Mouse (Mus musculus) kidney, postnatal 14 days (tissue): ENCODE data around the gene Ptrh1.

Experiments used
- DNase-seq: peaks from one replicate; pipeline ENCODE4 v3.0.0; 2022; ENCODE audit warnings: mixed read lengths

The Ptrh1 gene

GRCm38 (mm10) chr2:32775359-32776074 lies at the start of gene Ptrh1, which contains the start of gene Ttc16:
Ptrh1 (plus strand) TSS chr2:32775786.
Ttc16 (minus strand) TSS chr2:32775633.
- DNase-seq = peak; percentile 99

- DNase-seq = peak; percentile 97
Measured at GRCm38 (mm10) chr2:32727435-32727834, 48.2 kb upstream of the Ptrh1 start.

DNA sequence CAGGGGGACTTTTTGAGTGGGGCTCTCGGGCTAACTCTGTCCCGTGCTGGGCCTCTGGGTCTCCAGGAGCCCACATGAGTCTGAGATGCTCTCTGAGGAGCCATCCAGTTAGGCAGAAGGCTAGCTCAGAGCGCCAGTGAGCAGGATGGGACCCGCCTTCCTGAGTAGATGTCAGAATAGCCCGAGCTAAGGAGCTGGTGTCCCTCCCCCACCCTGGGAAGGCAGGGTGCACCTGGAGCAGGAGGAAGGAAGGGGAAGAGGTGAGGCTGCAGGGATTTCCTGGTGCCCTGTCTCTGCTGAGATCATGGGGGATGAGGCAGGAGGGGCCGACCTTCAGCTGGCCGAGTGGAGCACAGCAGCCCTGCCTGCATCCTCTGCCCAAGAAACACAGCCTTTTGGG lies 47.1 kb upstream of the Ptrh1 start:
- peak; percentile 87 for DNase-seq

GRCm38 (mm10) chr2:32729547-32729946 lies 46.0 kb upstream of the Ptrh1 start:
- DNase-seq = no peak

GRCm38 (mm10) chr2:32730854-32731253 lies 44.7 kb upstream of the Ptrh1 start:
- peak; percentile 69 for DNase-seq

GRCm38 (mm10) chr2:32731911-32732310 lies 43.7 kb upstream of the Ptrh1 start:
- DNase-seq = no peak

DNA sequence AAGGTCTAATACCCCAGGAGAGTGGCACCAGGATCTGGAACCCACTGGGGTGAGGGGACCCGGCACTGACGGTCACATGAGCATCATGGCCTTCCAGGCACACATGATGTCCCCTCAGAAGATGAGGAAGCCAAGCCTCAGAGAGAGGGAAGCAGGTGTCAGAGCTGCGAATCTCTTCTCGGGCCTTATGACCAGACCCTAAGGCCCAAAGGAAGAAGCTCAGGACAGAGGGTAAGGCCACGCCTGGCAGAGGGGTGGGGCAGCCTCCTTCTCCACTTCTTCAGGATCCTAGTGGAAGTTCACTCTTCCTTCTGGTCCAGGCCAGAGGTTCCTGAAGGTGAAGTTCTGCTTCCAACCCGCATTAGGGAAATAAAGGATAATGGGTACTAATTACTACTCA lies 42.9 kb upstream of the Ptrh1 start:
- DNase-seq = no peak

DNA sequence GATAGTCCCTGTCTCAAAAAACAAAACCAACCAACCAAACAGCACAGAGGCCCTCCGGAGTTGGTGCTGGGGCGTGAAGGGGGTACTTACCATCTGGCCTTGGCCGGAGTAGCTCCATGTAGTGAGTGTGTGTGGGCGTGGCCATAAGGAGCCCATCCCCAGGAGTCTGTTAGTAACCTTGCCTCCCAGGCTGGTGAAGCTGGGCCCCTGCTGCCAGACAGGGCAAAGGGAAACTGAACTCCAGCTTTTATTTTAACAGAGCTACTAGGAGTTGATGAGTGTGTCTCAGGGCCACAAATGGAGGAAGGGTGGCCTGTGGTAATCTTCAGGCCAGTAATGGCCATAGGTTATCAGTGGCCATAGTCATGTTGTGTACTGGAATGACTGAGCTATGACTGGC lies 41.1 kb upstream of the Ptrh1 start:
- peak; percentile 61 for DNase-seq

DNA sequence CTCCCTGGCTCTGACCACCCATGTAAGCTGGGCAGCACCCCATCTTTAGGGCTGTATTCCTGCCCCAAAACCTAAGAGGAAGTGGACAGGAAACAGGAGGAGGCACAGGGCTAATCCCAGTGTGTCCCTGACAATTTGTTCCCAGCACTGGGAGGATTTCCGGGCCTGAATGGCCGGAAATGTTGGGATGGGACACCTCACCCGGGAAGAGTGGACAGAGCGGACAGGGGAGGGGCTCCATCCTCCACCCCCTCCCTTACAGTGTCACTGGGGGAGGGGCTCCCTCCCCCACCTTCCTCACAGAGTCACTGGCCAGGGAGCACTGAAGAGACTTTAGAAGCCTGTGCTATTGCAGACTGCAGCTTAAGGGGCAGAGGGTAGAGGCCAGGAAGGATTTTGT lies 40.7 kb upstream of the Ptrh1 start:
- peak; percentile 85 for DNase-seq

DNA sequence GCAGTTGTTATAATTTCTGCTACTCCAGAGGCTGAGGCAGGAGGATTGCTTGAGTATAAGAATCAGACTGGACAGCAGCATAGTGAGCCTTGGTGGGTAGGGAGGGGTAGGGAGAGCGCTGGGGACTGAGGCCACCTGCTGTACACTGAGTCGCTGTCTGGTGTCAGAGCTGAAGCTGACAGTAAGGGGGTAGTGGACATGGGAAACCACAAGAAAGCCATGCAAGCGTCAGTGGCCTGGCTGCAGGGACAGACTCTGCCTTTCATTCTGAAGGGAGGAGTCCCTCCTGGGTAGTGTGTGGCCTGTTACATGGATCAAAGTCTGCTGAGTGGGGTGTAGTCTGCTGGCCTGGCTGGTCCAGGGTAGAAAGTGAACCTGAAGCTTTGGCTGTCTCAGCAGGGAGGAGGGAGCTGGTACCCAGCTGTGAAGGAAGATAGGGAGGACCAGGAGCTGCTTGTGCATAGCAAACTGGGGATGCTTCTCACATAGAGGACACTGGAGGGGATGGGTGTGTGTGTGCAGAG lies 39.2 kb upstream of the Ptrh1 start:
- peak; percentile 59 for DNase-seq

- DNase-seq = no peak
Measured at GRCm38 (mm10) chr2:32737008-32737407, 38.6 kb upstream of the Ptrh1 start.

DNA sequence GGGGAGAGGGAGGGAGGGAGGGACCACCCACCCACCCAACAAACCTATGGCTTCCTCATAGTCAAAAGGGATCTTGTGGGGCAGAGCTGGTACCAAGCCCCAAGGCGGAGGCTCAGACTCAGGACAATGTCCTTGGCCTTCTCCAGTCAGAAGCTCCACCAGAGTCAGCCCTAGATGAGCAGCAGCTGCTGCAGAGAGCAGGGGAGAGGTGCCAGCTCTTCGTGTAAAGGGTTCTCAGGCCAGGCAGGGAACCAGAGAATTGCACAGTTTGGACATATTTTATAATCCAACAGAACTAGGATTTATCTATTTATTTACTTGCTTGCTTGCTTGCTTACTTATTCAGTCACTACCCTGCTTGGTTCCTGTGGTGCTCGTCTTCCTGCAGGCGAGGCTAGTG lies 36.3 kb upstream of the Ptrh1 start:
- no peak for DNase-seq

DNA sequence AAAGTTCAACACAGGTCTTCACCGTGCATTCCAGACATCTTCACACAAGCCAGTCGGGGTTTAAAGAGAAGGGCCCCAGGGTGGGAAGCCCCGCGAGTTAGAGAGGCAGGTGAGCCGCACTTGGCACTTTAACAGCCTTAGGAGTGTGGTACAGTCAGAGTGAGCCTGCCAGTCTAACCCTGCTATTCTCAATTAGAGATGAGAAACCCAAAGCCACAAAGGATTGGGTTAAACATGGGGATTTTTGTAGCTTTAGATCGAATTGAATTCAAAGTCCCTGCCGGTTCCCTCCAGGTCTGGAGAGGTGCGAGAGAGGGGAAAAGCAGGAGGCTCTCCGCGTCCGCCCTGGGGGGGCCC lies 34.7 kb upstream of the Ptrh1 start, which contains the start of gene 6330409D20Rik:
6330409D20Rik (minus strand) TSS at position 101 of the 357 bp plus-strand sequence.
- DNase-seq = no peak

DNA sequence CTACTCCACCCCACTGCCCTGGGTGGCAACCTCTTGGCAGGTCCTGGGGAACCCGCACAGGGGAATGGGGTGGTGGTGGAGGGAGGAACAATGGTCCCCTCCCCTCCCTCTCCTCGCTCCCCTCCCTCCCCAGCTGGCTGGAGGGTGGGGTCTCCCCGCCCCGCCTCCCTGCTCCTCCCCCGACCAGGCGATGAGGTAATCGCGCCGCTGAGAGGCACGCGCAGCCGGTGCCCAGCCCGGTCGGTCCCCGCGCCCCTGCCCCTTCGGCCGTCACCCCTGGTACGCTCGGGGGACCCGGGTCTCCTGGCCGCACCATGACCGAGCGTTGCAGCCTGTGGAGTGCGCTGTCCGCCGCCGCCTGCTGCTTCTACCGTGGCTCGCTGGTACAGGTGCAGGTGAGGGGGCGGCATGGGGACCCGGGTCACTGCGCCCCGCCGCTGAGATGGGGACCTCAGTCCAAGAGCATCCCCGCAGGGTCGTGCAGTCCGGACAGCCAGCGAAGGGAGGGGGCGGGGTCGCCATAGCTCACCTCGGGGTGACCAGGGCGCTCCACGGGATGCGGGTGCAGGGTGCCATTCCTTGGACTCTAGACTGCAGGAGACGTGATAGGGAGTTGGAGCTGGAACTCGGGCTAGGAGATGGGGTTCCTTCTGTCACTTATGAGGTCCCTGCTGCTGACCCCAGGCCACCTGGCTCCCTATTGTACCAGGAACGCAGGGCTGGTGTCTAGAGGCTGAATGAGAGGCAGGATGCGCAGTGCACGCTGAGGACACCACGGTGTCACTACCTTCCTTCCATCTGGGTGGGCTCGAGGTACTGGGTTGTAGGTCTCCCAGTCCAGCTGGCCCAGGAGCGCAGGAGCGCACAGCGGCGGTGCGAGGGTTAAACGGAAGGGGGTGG lies 34.1 kb upstream of the Ptrh1 start:
- no peak for DNase-seq

DNA sequence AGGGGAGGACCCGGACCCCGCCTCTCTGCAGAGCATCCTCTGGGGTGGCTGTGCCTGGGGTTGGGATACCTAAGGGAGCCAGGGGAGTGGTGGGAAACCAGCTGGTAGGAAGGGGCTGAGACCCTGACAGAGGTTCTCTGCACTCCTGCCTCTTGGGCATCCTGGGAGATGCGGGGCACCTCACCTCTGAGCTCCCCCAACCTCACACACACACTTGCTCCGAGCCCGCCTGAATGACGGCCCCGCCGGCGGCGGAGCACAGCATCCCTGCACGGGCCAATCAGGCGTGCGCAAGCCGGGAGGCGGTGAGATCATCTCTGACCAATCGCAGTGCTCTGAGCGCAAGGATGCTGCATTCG lies 33.4 kb upstream of the Ptrh1 start:
- DNase-seq = no peak

DNA sequence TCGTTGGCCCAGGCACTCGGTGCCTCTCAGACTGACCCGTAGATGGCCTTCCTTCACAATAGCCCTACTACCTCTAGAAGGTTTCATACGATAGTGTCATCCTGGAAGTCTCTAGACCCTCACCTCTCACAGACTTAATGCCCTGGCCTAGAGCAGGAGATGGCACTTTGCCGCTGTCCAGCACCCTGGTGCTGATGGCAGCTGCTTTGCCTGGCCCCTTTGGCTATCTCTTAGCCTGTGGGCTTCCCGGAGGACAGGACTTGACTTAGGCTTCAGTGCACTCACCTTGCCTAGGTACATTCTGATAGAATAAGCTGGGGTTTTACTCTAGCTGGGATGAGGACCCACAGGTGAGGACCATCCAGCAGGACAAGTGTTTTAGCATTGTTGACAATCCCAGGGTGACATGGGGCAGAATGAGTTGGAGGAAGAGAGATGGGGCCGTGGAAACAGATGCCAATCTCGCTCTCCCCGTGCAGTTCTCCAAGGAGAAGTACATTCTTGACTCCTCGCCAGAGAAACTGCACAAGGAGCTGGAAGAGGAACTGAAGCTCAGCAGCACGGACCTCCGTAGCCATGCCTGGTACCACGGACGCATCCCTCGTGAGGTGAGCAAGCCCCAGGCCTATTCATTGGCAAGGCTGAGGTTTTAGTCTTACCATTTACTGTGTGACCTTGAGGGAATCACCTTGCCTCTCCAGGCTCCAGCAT lies 31.2 kb upstream of the Ptrh1 start:
- no peak for DNase-seq

DNA sequence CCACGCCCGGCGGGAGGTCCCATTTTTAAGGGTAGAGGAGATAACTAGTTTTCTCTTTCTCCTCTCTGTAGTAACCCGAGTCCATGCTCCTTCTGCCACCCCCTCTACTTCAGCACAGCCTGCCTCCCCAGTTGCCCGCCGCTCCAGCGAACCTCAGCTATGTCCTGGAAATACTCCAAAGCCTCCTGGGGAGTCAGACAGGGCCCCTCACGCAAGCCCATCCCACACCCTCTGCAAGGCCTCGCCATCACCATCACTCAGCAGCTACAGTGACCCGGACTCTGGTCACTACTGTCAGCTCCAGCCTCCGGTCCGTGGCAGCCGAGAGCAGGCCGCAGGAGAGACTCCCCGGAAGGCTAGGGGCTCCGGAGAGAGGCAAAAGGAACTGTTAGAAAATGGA lies 26.5 kb upstream of the Ptrh1 start:
- DNase-seq = no peak

GRCm38 (mm10) chr2:32750199-32750598 lies 25.4 kb upstream of the Ptrh1 start:
- DNase-seq = no peak

GRCm38 (mm10) chr2:32750887-32751664 lies 24.5 kb upstream of the Ptrh1 start:
- DNase-seq = peak; percentile 87

DNA sequence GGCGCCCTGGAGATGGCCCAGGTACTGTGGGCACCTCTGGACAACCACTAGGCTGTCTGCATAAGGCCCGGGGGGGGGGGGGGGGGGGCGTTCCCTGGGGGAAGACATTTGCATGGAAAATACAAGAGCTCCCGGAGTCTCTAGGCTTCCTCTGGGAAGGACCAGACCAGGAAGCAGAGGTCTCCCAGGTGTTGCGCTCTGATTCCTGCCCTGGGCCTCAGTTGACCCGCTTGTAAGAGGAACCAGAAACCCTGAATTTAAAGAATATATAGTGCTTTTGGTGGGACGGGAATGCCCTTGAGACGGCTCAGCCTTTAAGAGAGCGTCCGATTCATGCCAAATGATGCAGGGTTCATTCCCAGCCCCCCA lies 23.9 kb upstream of the Ptrh1 start:
- no peak for DNase-seq

DNA sequence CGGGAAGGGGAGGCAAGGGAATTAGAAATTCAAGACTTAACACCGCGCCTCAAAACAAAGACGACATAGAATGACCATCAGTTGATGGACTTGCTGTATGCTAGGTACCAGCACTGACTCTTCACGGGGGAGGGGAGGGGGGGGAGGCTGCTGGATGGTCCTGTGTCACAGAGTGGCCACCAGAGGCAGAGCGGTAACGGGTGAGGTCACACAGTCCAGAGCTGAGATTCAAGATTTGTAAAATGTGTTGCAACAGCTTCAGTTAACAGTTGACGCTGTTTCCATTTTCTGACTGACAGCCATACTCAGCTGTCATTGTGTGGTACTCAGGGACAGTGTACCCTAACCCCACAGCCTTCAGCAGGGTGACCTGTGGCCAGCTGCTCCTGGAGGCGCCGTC lies 23.4 kb upstream of the Ptrh1 start:
- no peak for DNase-seq

DNA sequence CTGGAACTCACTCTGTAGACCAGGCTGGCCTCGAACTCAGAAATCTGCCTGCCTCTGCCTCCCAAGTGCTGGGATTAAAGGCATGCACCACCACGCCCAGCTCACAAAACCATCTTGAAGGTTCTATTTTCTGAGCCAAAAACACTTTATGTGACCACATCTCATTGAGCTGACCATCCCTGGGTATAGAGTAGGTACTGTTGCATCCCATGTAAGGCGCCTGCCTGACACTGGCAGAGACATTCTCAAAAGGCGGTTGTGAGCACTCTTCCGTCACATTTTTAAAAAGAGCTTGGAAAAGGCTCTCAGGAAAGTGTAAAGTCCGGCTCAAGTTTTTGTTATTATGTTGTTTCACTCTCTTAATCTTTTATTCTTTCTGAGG lies 18.9 kb upstream of the Ptrh1 start:
- DNase-seq = no peak
